ENCODE assay signal across 8 mouse cellular contexts in genomic region chr8:125670420-125670819, GRCm38 (mm10). TPM values are rescaled to one million over a fixed set of nuclear protein-coding genes. Genes with fewer than 3 reads are reported as not detected.
A peak's percentile ranks its signal among the peaks of the same experiment; 100 is the strongest.
DNase-seq lines count a peak whose midpoint lies in the region; ATAC-seq and TF ChIP-seq lines count a peak whose summit lies in the region.

No protein-coding gene starts in this region.

- H3K27ac ChIP-seq in lung, embryonic 14.5 days (ENCODE audit: low read depth), result no peak overlapping the region
- no peak overlapping the region for H3K27ac ChIP-seq in forebrain, embryonic 12.5 days
- H3K27ac ChIP-seq in neural tube, embryonic 13.5 days (replicated peaks), result no peak overlapping the region

- H3K4me2 ChIP-seq in lung, embryonic 14.5 days, result peak overlapping the region; percentile 91
- peak overlapping the region; percentile 88 for H3K4me2 ChIP-seq in forebrain, embryonic 12.5 days
- H3K4me2 ChIP-seq in neural tube, embryonic 13.5 days, result peak overlapping the region; percentile 88

- H3K4me1 ChIP-seq in lung, embryonic 14.5 days (ENCODE audit: insufficient read depth), result peaks cover 5% of the 10 kb centered on the region; the same call in 1 of the 2 replicates
- peaks cover 23% of the 10 kb centered on the region for H3K4me1 ChIP-seq in forebrain, embryonic 12.5 days
- H3K4me1 ChIP-seq in neural tube, embryonic 13.5 days (replicated peaks), result peaks cover 9% of the 10 kb centered on the region

- no peak overlapping the region; the same call in 1 of the 2 replicates for H3K9ac ChIP-seq in lung, embryonic 14.5 days
- peak overlapping the region; percentile 71; the same call in 1 of the 2 replicates for H3K9ac ChIP-seq in forebrain, embryonic 12.5 days
- H3K9ac ChIP-seq in neural tube, embryonic 13.5 days, result peak overlapping the region; percentile 83

- H3K27me3 ChIP-seq in lung, embryonic 14.5 days (ENCODE audit: insufficient read depth, low read length), result no peaks in the 10 kb centered on the region
- H3K27me3 ChIP-seq in forebrain, embryonic 12.5 days, result peaks cover 13% of the 10 kb centered on the region
- H3K27me3 ChIP-seq in neural tube, embryonic 13.5 days, result 0 out of 2 replicates have a peak, but pooled peaks cover 5% of the 10 kb centered on the region

- H3K4me3 ChIP-seq in lung, embryonic 14.5 days (ENCODE audit: low read depth, low read length), result peak overlapping the region; percentile 53
- peak overlapping the region; percentile 65 for H3K4me3 ChIP-seq in forebrain, embryonic 12.5 days (replicated peaks)
- H3K4me3 ChIP-seq in neural tube, embryonic 13.5 days, result peak overlapping the region; percentile 58

- H3K9me3 ChIP-seq in lung, embryonic 14.5 days (ENCODE audit: low read depth, low read length), result peaks cover 22% of the 10 kb centered on the region
- peaks cover 31% of the 10 kb centered on the region for H3K9me3 ChIP-seq in forebrain, embryonic 12.5 days
- peaks cover 23% of the 10 kb centered on the region for H3K9me3 ChIP-seq in neural tube, embryonic 13.5 days

- no peaks in the 10 kb centered on the region for H3K36me3 ChIP-seq in lung, embryonic 14.5 days (ENCODE audit: insufficient read depth)
- H3K36me3 ChIP-seq in forebrain, embryonic 12.5 days (replicated peaks), result peaks cover 15% of the 10 kb centered on the region
- peaks cover 20% of the 10 kb centered on the region for H3K36me3 ChIP-seq in neural tube, embryonic 13.5 days

- ATAC-seq in lung, embryonic 14.5 days (ENCODE audit: insufficient read depth), result 0 out of 2 replicates have a peak, but pooled peaks have one; percentile 16
- ATAC-seq in forebrain, embryonic 12.5 days (ENCODE audit: low FRiP score), result peak; percentile 31
- no peak for ATAC-seq in neural tube, embryonic 13.5 days (ENCODE audit: low read depth)

- DNase-seq in lung, embryonic 14.5 days, result no peak
- no peak for DNase-seq in lung, postnatal 4 days
- DNase-seq in kidney, postnatal 14 days, result peak; percentile 17
- DNase-seq in cerebellum, postnatal 14 days, result no peak
- no peak for DNase-seq in adrenal gland, postnatal 10 days
- DNase-seq in layer of hippocampus, adult 18-20 months (ENCODE audit: low spot score in 2 of 2), result no peak

- WGBS in lung, embryonic 14.5 days, result 93% methylated on average over 6 of the region's 6 CpGs
- 95% methylated on average over 6 of the region's 6 CpGs for WGBS in forebrain, embryonic 12.5 days
- 97% methylated on average over 6 of the region's 6 CpGs for WGBS in neural tube, embryonic 13.5 days

- TF ChIP-seq CTCF in lung, embryonic 14.5 days (IDR thresholded peaks at IDR 0.05; ENCODE audit: low read depth), result no peak

RNA-seq across cellular contexts. Expression of gene Map10, which starts 0.8 kb away (rescaled TPM):
- 7.6 and 8.1 TPM in 2 replicates for polyA plus RNA-seq in lung, embryonic 14.5 days (2014; fragmentation: Nextera tagmentation; extraction: Ambion mirVana)
- 8.7 and 10.0 TPM in 2 replicates for polyA plus RNA-seq in forebrain, embryonic 12.5 days (2016; fragmentation: Nextera tagmentation; extraction: Ambion mirVana)
- 7.0 and 8.5 TPM in 2 replicates for polyA plus RNA-seq in neural tube, embryonic 13.5 days (2015; fragmentation: Nextera tagmentation; extraction: Ambion mirVana)
- total RNA-seq in adrenal gland, postnatal 10 days (2021), result 1 to 10 TPM; 3.4 to 3.5 TPM
- total RNA-seq in layer of hippocampus, adult 18-20 months (2021), result 1 to 10 TPM; 4.9 to 5.6 TPM

RNA-seq across cellular contexts. Expression of gene Ntpcr, which starts 59.3 kb away (rescaled TPM):
- polyA plus RNA-seq in lung, embryonic 14.5 days (2014; fragmentation: Nextera tagmentation; extraction: Ambion mirVana), result 33.0 TPM in 2 replicates
- 17.1 and 20.0 TPM in 2 replicates for polyA plus RNA-seq in forebrain, embryonic 12.5 days (2016; fragmentation: Nextera tagmentation; extraction: Ambion mirVana)
- polyA plus RNA-seq in neural tube, embryonic 13.5 days (2015; fragmentation: Nextera tagmentation; extraction: Ambion mirVana), result 24.7 and 32.9 TPM in 2 replicates
- 10 to 100 TPM; 14.4 to 16.8 TPM for total RNA-seq in adrenal gland, postnatal 10 days (2021)
- 10 to 100 TPM; 21.0 to 23.6 TPM for total RNA-seq in layer of hippocampus, adult 18-20 months (2021)
